Mouse (Mus musculus) bone marrow, adult 2 months (tissue): ENCODE results near the gene Grifin.

ENCODE experiments used
- CTCF ChIP-seq: fragments of 200-500 bp; IDR thresholded peaks from 2 replicates; pipeline ENCODE4 v1.5.1; 2011; ENCODE audit warnings: low read length, control low read depth; ENCODE audit not compliant: control insufficient read depth, insufficient read depth
- POLR2A ChIP-seq: fragments of 200-500 bp; IDR thresholded peaks from 2 replicates; pipeline ENCODE4 v1.6.1; 2011; ENCODE audit warnings: low read depth, mild to moderate bottlenecking, control low read depth, low read length, borderline replicate concordance; ENCODE audit not compliant: control insufficient read depth

GRCm38 (mm10) chr5:140581569-140581968 is 16.7 kb upstream of the Grifin start:
- TF ChIP-seq POLR2A (no peak), CTCF (no peak)
